Mouse (Mus musculus) limb, embryonic 12.5 days (tissue): Measurements from ENCODE around the gene Atp5l. TPM values are rescaled to one million over a fixed set of nuclear protein-coding genes. Genes with fewer than 3 reads are reported as not detected.

Experiments used
- ATAC-seq: fragments of 200-750 bp; cut with Nextera tagmentation; 2 replicates; pipeline ENCODE4 v1.8.0; 2017; ENCODE audit warnings: low read depth, moderate TSS enrichment; ENCODE audit not compliant: insufficient number of reproducible peaks, insufficient read depth, low FRiP score, low TSS enrichment
- H3K27ac ChIP-seq: fragments of 300-500 bp; sonication (generic); 2 replicates; pipeline ENCODE4 v1.5.1; 2016; ENCODE audit warnings: mild to moderate bottlenecking, moderate library complexity
- H3K27me3 ChIP-seq: fragments of 300-500 bp; sonication (generic); 2 replicates; pipeline ENCODE4 v1.6.1; 2016; ENCODE audit warnings: mild to moderate bottlenecking, moderate library complexity
- H3K36me3 ChIP-seq: fragments of 300-500 bp; sonication (generic); 2 replicates; pipeline ENCODE4 v1.6.1; 2016; ENCODE audit warnings: mild to moderate bottlenecking, moderate library complexity
- H3K4me1 ChIP-seq: fragments of 300-500 bp; sonication (generic); replicated peaks from 2 replicates; pipeline ENCODE4 v1.6.1; 2016
- H3K4me2 ChIP-seq: fragments of 300-500 bp; sonication (generic); 2 replicates; pipeline ENCODE4 v1.6.1; 2016; ENCODE audit warnings: mild to moderate bottlenecking, moderate library complexity
- H3K4me3 ChIP-seq: fragments of 300-500 bp; sonication (generic); replicated peaks from 2 replicates; pipeline ENCODE4 v1.5.1; 2016; ENCODE audit warnings: mild to moderate bottlenecking
- H3K9ac ChIP-seq: fragments of 300-500 bp; sonication (generic); replicated peaks from 2 replicates; pipeline ENCODE4 v1.6.1; 2016; ENCODE audit warnings: mild to moderate bottlenecking, moderate library complexity
- H3K9me3 ChIP-seq: fragments of 300-500 bp; sonication (generic); 2 replicates; pipeline ENCODE4 v1.6.1; 2016; ENCODE audit warnings: mild to moderate bottlenecking, moderate library complexity
- WGBS: fragments of 180-500 bp; shearing (Covaris S2); methylation state at CpG from one replicate; pipeline ENCODE4 v1.1.7; 2016; 5-methylcytosine and 5-hydroxymethylcytosine counted together
- polyA plus RNA-seq: library from polyadenylated mRNA; unstranded; fragments of >200 nt; fragmentation: Nextera tagmentation; extraction: Ambion mirVana; gene quantifications from 2 replicates; pipeline ENCODE4 v1.2.1, GENCODE M21; 2016

The Atp5l gene
- polyA plus RNA-seq, 1 experiment from 2014 or later = 596 TPM

- Histone ChIP-seq H3K9ac (0 out of 2 replicates have a peak overlapping the region, but pooled peaks have one; percentile 95), H3K36me3 (peaks cover 5% of the 10 kb centered on the region; the same call in 1 of the 2 replicates), H3K27me3 (no peaks in the 10 kb centered on the region), H3K4me1 (peaks cover 10% of the 10 kb centered on the region), H3K27ac (peak overlapping the region; percentile 85; the same call in 1 of the 2 replicates), H3K4me2 (peak overlapping the region; percentile 83), H3K4me3 (peak overlapping the region; percentile 98), H3K9me3 (no peaks in the 10 kb centered on the region)
- 71% methylated on average over 2 of the region's 2 CpGs for WGBS
- no peak for ATAC-seq
Observed at GRCm38 (mm10) chr9:44921543-44921942, 1.0 kb upstream of the Atp5l start.

GRCm38 (mm10) chr9:44921123-44921468, 554 bp upstream of the Atp5l start:
- H3K36me3 ChIP-seq = peaks cover 5% of the 10 kb centered on the region; the same call in 1 of the 2 replicates
- peak overlapping the region; percentile 83 for H3K4me2 ChIP-seq
- peak overlapping the region; percentile 95 for H3K9ac ChIP-seq
- WGBS = under 1% methylated on average over 8 of the region's 8 CpGs
- H3K4me1 ChIP-seq = peaks cover 10% of the 10 kb centered on the region
- H3K4me3 ChIP-seq = peak overlapping the region; percentile 98
- no peaks in the 10 kb centered on the region for H3K9me3 ChIP-seq
- H3K27ac ChIP-seq = peak overlapping the region; percentile 85
- ATAC-seq = peak; percentile 87
- H3K27me3 ChIP-seq = no peaks in the 10 kb centered on the region

- Histone ChIP-seq H3K4me1 (peaks cover 22% of the 10 kb centered on the region), H3K4me2 (peak overlapping the region; percentile 83), H3K27me3 (no peaks in the 10 kb centered on the region), H3K9ac (peak overlapping the region; percentile 95), H3K36me3 (peaks cover under 1% of the 10 kb centered on the region; the same call in 1 of the 2 replicates), H3K4me3 (peak overlapping the region; percentile 98), H3K27ac (no peak overlapping the region), H3K9me3 (no peaks in the 10 kb centered on the region)
- 36% methylated on average over 2 of the region's 2 CpGs for WGBS
- ATAC-seq = no peak
Observed at GRCm38 (mm10) chr9:44919606-44920005, 936 bp downstream of the Atp5l start.

- Histone ChIP-seq H3K36me3 (peaks cover 18% of the 10 kb centered on the region), H3K4me2 (no peak overlapping the region), H3K4me1 (peaks cover 23% of the 10 kb centered on the region), H3K9me3 (no peaks in the 10 kb centered on the region), H3K27ac (no peak overlapping the region), H3K27me3 (no peaks in the 10 kb centered on the region), H3K9ac (no peak overlapping the region), H3K4me3 (no peak overlapping the region)
- no peak for ATAC-seq
- 67% methylated on average over 1 of the region's 1 CpGs for WGBS
Observed at GRCm38 (mm10) chr9:44916196-44916595, 4.3 kb downstream of the Atp5l start.

- Histone ChIP-seq H3K9ac (no peak overlapping the region), H3K4me2 (peak overlapping the region; percentile 13; the same call in 1 of the 2 replicates), H3K27me3 (no peaks in the 10 kb centered on the region), H3K9me3 (no peaks in the 10 kb centered on the region), H3K4me1 (peaks cover 23% of the 10 kb centered on the region), H3K27ac (peak overlapping the region; percentile 37; the same call in 1 of the 2 replicates), H3K36me3 (peaks cover 32% of the 10 kb centered on the region), H3K4me3 (no peak overlapping the region)
- WGBS = 33% methylated on average over 4 of the region's 4 CpGs
- no peak for ATAC-seq
Observed at GRCm38 (mm10) chr9:44914706-44915105, 5.8 kb downstream of the Atp5l start.

- ATAC-seq = no peak
Observed at GRCm38 (mm10) chr9:44911365-44911764, 9.2 kb downstream of the Atp5l start.

GRCm38 (mm10) chr9:44905620-44906019, 14.9 kb downstream of the Atp5l start:
- no peaks in the 10 kb centered on the region for H3K27me3 ChIP-seq
- no peak for ATAC-seq
- H3K9ac ChIP-seq = no peak overlapping the region
- no peak overlapping the region for H3K27ac ChIP-seq
- H3K36me3 ChIP-seq = peaks cover 9% of the 10 kb centered on the region
- 74% methylated on average over 4 of the region's 4 CpGs for WGBS
- no peaks in the 10 kb centered on the region for H3K4me1 ChIP-seq
- no peak overlapping the region for H3K4me3 ChIP-seq
- no peak overlapping the region for H3K4me2 ChIP-seq
- no peaks in the 10 kb centered on the region for H3K9me3 ChIP-seq

More at GRCm38 (mm10) chr9:44911365-44911764, 9.2 kb downstream of the Atp5l start:
- Histone ChIP-seq H3K9ac (no peak overlapping the region), H3K4me1 (peaks cover 17% of the 10 kb centered on the region), H3K4me3 (no peak overlapping the region), H3K36me3 (peaks cover 32% of the 10 kb centered on the region), H3K4me2 (no peak overlapping the region), H3K27me3 (no peaks in the 10 kb centered on the region), H3K9me3 (no peaks in the 10 kb centered on the region), H3K27ac (no peak overlapping the region)
- 91% methylated on average over 4 of the region's 4 CpGs for WGBS

GRCm38 (mm10) chr9:44904964-44905363, 15.6 kb downstream of the Atp5l start:
- H3K9me3 ChIP-seq = no peaks in the 10 kb centered on the region
- 60% methylated on average over 5 of the region's 5 CpGs for WGBS
- no peak overlapping the region for H3K27ac ChIP-seq
- no peak for ATAC-seq
- no peak overlapping the region for H3K9ac ChIP-seq
- no peak overlapping the region for H3K4me3 ChIP-seq
- H3K4me2 ChIP-seq = no peak overlapping the region
- H3K27me3 ChIP-seq = no peaks in the 10 kb centered on the region
- peaks cover 2% of the 10 kb centered on the region; the same call in 1 of the 2 replicates for H3K36me3 ChIP-seq
- no peaks in the 10 kb centered on the region for H3K4me1 ChIP-seq

GRCm38 (mm10) chr9:44903856-44904255, 16.7 kb downstream of the Atp5l start:
- Histone ChIP-seq H3K9me3 (no peaks in the 10 kb centered on the region), H3K4me3 (no peak overlapping the region), H3K4me2 (no peak overlapping the region), H3K36me3 (no peaks in the 10 kb centered on the region), H3K27me3 (no peaks in the 10 kb centered on the region; the same call in 1 of the 2 replicates), H3K9ac (no peak overlapping the region), H3K27ac (no peak overlapping the region), H3K4me1 (no peaks in the 10 kb centered on the region)
- WGBS = 82% methylated on average over 4 of the region's 4 CpGs
- no peak for ATAC-seq

GRCm38 (mm10) chr9:44900402-44900801, 20.1 kb downstream of the Atp5l start:
- H3K4me1 ChIP-seq = no peaks in the 10 kb centered on the region
- H3K36me3 ChIP-seq = no peaks in the 10 kb centered on the region
- 72% methylated on average over 4 of the region's 4 CpGs for WGBS
- ATAC-seq = no peak
- no peak overlapping the region for H3K9ac ChIP-seq
- no peaks in the 10 kb centered on the region for H3K9me3 ChIP-seq
- H3K4me2 ChIP-seq = no peak overlapping the region
- no peak overlapping the region for H3K4me3 ChIP-seq
- no peak overlapping the region for H3K27ac ChIP-seq
- no peaks in the 10 kb centered on the region; the same call in none of the 2 replicates for H3K27me3 ChIP-seq

GRCm38 (mm10) chr9:44899716-44900115, 20.8 kb downstream of the Atp5l start:
- H3K9me3 ChIP-seq = no peaks in the 10 kb centered on the region
- no peak overlapping the region for H3K9ac ChIP-seq
- 79% methylated on average over 3 of the region's 3 CpGs for WGBS
- no peaks in the 10 kb centered on the region for H3K36me3 ChIP-seq
- H3K4me2 ChIP-seq = no peak overlapping the region
- no peak overlapping the region for H3K4me3 ChIP-seq
- H3K4me1 ChIP-seq = no peaks in the 10 kb centered on the region
- no peak overlapping the region for H3K27ac ChIP-seq
- H3K27me3 ChIP-seq = no peaks in the 10 kb centered on the region; the same call in none of the 2 replicates
- no peak for ATAC-seq

GRCm38 (mm10) chr9:44897024-44897423, 23.5 kb downstream of the Atp5l start:
- WGBS = 69% methylated on average over 4 of the region's 4 CpGs
- no peaks in the 10 kb centered on the region for H3K4me1 ChIP-seq

More at GRCm38 (mm10) chr9:44897024-44897423, 23.5 kb downstream of the Atp5l start:
- Histone ChIP-seq H3K27me3 (no peaks in the 10 kb centered on the region; the same call in none of the 2 replicates), H3K36me3 (no peaks in the 10 kb centered on the region), H3K4me2 (no peak overlapping the region), H3K4me3 (no peak overlapping the region), H3K9me3 (no peaks in the 10 kb centered on the region), H3K9ac (no peak overlapping the region), H3K27ac (no peak overlapping the region)
- no peak for ATAC-seq
